ENCODE assay signal across 21 mouse cellular contexts in the genomic region with DNA sequence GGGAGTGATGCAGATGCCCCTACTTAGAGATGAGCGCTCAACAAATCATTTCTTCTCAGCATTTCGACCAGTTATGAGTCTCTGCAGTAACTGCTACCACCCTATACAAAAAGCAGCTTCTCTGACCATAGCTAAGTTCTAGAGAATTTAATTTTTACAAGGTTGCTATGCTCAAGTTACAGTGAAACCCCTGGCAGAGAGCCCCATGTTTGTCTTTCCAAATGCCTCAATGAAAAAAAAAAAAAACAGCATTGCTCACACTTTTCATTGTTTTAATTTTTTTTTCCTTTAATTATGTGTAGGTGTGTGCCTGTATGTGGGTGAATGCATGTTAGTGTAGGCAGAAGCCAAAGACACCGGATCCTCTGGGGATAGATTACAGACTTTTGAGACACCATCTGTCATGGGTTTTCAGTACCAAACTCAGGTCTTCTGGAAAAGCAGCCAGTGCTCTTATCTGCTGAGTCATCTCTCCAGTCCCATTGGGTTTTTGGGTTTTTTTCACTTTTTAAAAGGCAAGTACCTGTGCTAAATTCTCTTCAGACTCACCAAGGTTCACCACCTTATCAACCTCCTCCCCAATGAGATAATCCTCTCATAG. TPM values are rescaled to one million over a fixed set of nuclear protein-coding genes. Genes with fewer than 3 reads are reported as not detected.
DNase-seq lines count a peak whose midpoint lies in the region; ATAC-seq and TF ChIP-seq lines count a peak whose summit lies in the region.
"Had no signal": no experiment of that assay in that cellular context is flagged by ENCODE, and none has a peak within 500 bp of the region (broad histone marks: within the 10 kb centered on the region; RNA-seq: fewer than 3 reads in every experiment).

No protein-coding gene starts in this region.

- ATAC-seq in lung, postnatal 0 days = no peak
- ATAC-seq: inflammation-experienced regulatory T-cells, adult 6 months; liver, postnatal 0 days had no signal

- no peak overlapping the region for H3K4me3 ChIP-seq in lung, postnatal 0 days (ENCODE audit: low read depth, low read length)
- H3K4me3 ChIP-seq: gastrocnemius, adult 2 months; neural tube, embryonic 15.5 days had no signal

- H3K27me3 ChIP-seq in lung, postnatal 0 days (replicated peaks; ENCODE audit: insufficient read depth, low read length) = no peaks in the 10 kb centered on the region
- H3K27me3 ChIP-seq: neural tube, embryonic 15.5 days had no signal

- H3K9me3 ChIP-seq in lung, postnatal 0 days (ENCODE audit: low read length) = no peaks in the 10 kb centered on the region
- H3K9me3 ChIP-seq: neural tube, embryonic 15.5 days had no signal

- no peak for TF ChIP-seq EP300 in lung, postnatal 0 days (IDR thresholded peaks at IDR 0.05)

- no peak overlapping the region for H3K9ac ChIP-seq in lung, postnatal 0 days (replicated peaks; ENCODE audit: low read depth)
- H3K9ac ChIP-seq: hindbrain, embryonic 14.5 days; liver, postnatal 0 days; neural tube, embryonic 15.5 days had no signal

- intact Hi-C loops in left cerebral cortex, postnatal 36 days (cut with DNase I) = no loop called here

- no peak overlapping the region for H3K27ac ChIP-seq in lung, postnatal 0 days (ENCODE audit: low read length)
- H3K27ac ChIP-seq: gastrocnemius, adult 2 months; hindbrain, embryonic 14.5 days; kidney, postnatal 0 days; neural tube, embryonic 15.5 days had no signal

- no peaks in the 10 kb centered on the region for H3K4me1 ChIP-seq in lung, postnatal 0 days (ENCODE audit: insufficient read depth, low read depth, low read length)
- H3K4me1 ChIP-seq: neural tube, embryonic 15.5 days had no signal

- DNase-seq in 3T3-L1 (ENCODE audit: low read depth, low spot score) = peak; percentile 63
- DNase-seq in A20 (ENCODE audit: low read depth, low spot score) = peak; percentile 40
- DNase-seq in brain, adult 2 months (ENCODE audit: low read depth, low spot score) = peak; percentile 85
- peak; percentile 30 to 46 for DNase-seq in cerebellum, postnatal 25 days
- DNase-seq in yolk sac, embryonic 10.5 days (ENCODE audit: low spot score) = no peak
- no peak for DNase-seq in lung, postnatal 0 days (ENCODE audit: low spot score)
- DNase-seq in left cerebral cortex, postnatal 36 days (ENCODE audit: low spot score in 2 of 2) = no peak
- DNase-seq: adrenal gland, adult 8-10 months; gastrocnemius, adult 2 months; heart, postnatal 4 days; kidney, adult 2 months; liver, postnatal 0 days; lung, postnatal 14 days; spleen, adult 18-20 months; thymus, postnatal 25 days had no signal

- H3K4me2 ChIP-seq in lung, postnatal 0 days (replicated peaks; ENCODE audit: low read depth, low read length) = no peak overlapping the region
- H3K4me2 ChIP-seq: hindbrain, embryonic 14.5 days; midbrain, embryonic 11.5 days; neural tube, embryonic 15.5 days had no signal

- H3K36me3 ChIP-seq in lung, postnatal 0 days (ENCODE audit: insufficient read depth, low read length) = peaks cover 6% of the 10 kb centered on the region; the same call in 1 of the 2 replicates

- no peak for TF ChIP-seq CTCF in lung, postnatal 0 days (IDR thresholded peaks at IDR 0.05)

- WGBS in lung, postnatal 0 days = 94% methylated on average over 3 of the region's 3 CpGs

RNA-seq across cellular contexts. Expression of a gene that starts 23.3 kb away (rescaled TPM):
- polyA plus RNA-seq in lung, postnatal 0 days (2015; fragmentation: Nextera tagmentation; extraction: Ambion mirVana) = 57.2 and 64.6 TPM in 2 replicates
- total RNA-seq in left cerebral cortex, postnatal 36 days (2021) = 10 to 100 TPM; 31.0 to 42.4 TPM

RNA-seq across cellular contexts. Expression of a gene that starts 40.7 kb away (rescaled TPM):
- polyA plus RNA-seq in lung, postnatal 0 days (2015; fragmentation: Nextera tagmentation; extraction: Ambion mirVana) = 163 and 210 TPM in 2 replicates
- total RNA-seq in left cerebral cortex, postnatal 36 days (2021) = 10 to 100 TPM; 60.8 to 74.5 TPM

RNA-seq across cellular contexts. Expression of a gene that starts 40.8 kb away (rescaled TPM):
- polyA plus RNA-seq in lung, postnatal 0 days (2015; fragmentation: Nextera tagmentation; extraction: Ambion mirVana) = 1.8 and 2.2 TPM in 2 replicates
- 1 to 10 TPM in 1 of 2 experiments, under 1 TPM in 1; 0.57 to 1.7 TPM for total RNA-seq in left cerebral cortex, postnatal 36 days (2021)
- total RNA-seq: gastrocnemius, adult 2 months had no signal
- polyA plus RNA-seq: liver, adult 2 months had no signal

Comparison
In these comparisons a context has a peak if more than half of its experiments do, and no peak if none do; other contexts are left out.
1. DNase-seq: peak in 3T3-L1 (single experiment), A20 (single experiment), brain, adult 2 months (single experiment) and cerebellum, postnatal 25 days (2 of 2); none in yolk sac, embryonic 10.5 days (single experiment), lung, postnatal 0 days (single experiment) and left cerebral cortex, postnatal 36 days (0 of 2).